28 mouse cellular contexts compared by ENCODE assay signal in the genomic region with DNA sequence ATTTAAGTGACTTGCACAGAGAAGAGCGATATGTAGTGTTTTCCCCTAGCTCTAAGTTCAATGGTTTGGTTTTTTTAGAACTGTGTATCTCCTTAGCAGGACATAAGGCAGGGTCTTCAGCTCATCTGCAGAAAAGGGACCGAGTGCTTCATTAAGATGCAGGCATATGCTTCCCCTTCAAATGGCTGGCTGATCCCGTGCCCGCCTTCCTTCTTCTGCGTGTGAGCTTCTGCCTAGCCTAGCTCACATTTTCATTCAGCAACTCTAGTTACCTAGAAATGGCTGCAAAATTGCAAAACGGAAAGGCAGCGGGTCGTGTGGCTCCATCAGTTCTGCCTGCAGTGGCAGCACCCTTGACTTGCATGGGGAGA.
DNase-seq lines count a peak whose midpoint lies in the region; ATAC-seq and TF ChIP-seq lines count a peak whose summit lies in the region.
"Had no signal": no experiment of that assay in that cellular context is flagged by ENCODE, and none has a peak within 500 bp of the region (broad histone marks: within the 10 kb centered on the region; RNA-seq: fewer than 3 reads in every experiment).

No protein-coding gene starts in this region.

- TF ChIP-seq POLR2A in brain, embryonic 14.5 days (IDR thresholded peaks at IDR 0.05; ENCODE audit: borderline replicate concordance, extremely low read depth, insufficient read depth, insufficient read length, poor library complexity, severe bottlenecking) = no peak

- no peaks in the 10 kb centered on the region for H3K27me3 ChIP-seq in hindbrain, embryonic 15.5 days
- no peaks in the 10 kb centered on the region; the same call in 1 of the 2 replicates for H3K27me3 ChIP-seq in hindbrain, embryonic 11.5 days (ENCODE audit: control insufficient read depth, insufficient read depth, low read length)
- H3K27me3 ChIP-seq in forebrain, embryonic 13.5 days = 0 out of 2 replicates have a peak, but pooled peaks cover 4% of the 10 kb centered on the region
- no peaks in the 10 kb centered on the region for H3K27me3 ChIP-seq in hindbrain, postnatal 0 days (ENCODE audit: insufficient read depth, low read length)
- H3K27me3 ChIP-seq: CH12.LX; embryonic facial prominence, embryonic 12.5 days; heart, embryonic 15.5 days; limb, embryonic 15.5 days; liver, embryonic 15.5 days; lung, embryonic 15.5 days; Patski had no signal

- peak overlapping the region; percentile 66; the same call in 1 of the 2 replicates for H3K27ac ChIP-seq in hindbrain, embryonic 15.5 days (replicated peaks)
- no peak overlapping the region for H3K27ac ChIP-seq in hindbrain, embryonic 11.5 days (ENCODE audit: low read depth, low read length)
- H3K27ac ChIP-seq in forebrain, embryonic 13.5 days = peak overlapping the region; percentile 60
- H3K27ac ChIP-seq in hindbrain, postnatal 0 days = no peak overlapping the region
- H3K27ac ChIP-seq: embryonic facial prominence, embryonic 12.5 days; heart, embryonic 15.5 days; kidney, postnatal 0 days; left cerebral cortex, adult 2 months; limb, embryonic 15.5 days; liver, embryonic 15.5 days; lung, embryonic 15.5 days; stomach, postnatal 0 days had no signal

- no peak overlapping the region for H3K4me2 ChIP-seq in hindbrain, embryonic 15.5 days
- H3K4me2 ChIP-seq in hindbrain, embryonic 11.5 days (replicated peaks; ENCODE audit: low read depth, low read length) = no peak overlapping the region
- no peak overlapping the region; the same call in 1 of the 2 replicates for H3K4me2 ChIP-seq in forebrain, embryonic 13.5 days
- no peak overlapping the region for H3K4me2 ChIP-seq in hindbrain, postnatal 0 days (ENCODE audit: low read depth, low read length)
- H3K4me2 ChIP-seq: embryonic facial prominence, embryonic 12.5 days; heart, embryonic 15.5 days; limb, embryonic 15.5 days; liver, embryonic 15.5 days; lung, embryonic 15.5 days had no signal

- 64% methylated on average over 8 of the region's 8 CpGs for WGBS in hindbrain, embryonic 15.5 days
- WGBS in hindbrain, embryonic 11.5 days = 77% methylated on average over 8 of the region's 8 CpGs
- WGBS in forebrain, embryonic 13.5 days = 51% methylated on average over 8 of the region's 8 CpGs
- 59% methylated on average over 8 of the region's 8 CpGs for WGBS in hindbrain, postnatal 0 days

- no peak for ATAC-seq in hindbrain, embryonic 15.5 days (ENCODE audit: low FRiP score, low read depth)
- no peak for ATAC-seq in hindbrain, embryonic 11.5 days (ENCODE audit: low FRiP score)
- no peak for ATAC-seq in forebrain, embryonic 13.5 days
- no peak for ATAC-seq in hindbrain, postnatal 0 days
- ATAC-seq: Patski had no signal

- H3K4me1 ChIP-seq in hindbrain, embryonic 15.5 days (replicated peaks) = peaks cover 15% of the 10 kb centered on the region; the same call in 1 of the 2 replicates
- no peaks in the 10 kb centered on the region for H3K4me1 ChIP-seq in hindbrain, embryonic 11.5 days (replicated peaks; ENCODE audit: control insufficient read depth, insufficient read depth, low read length)
- H3K4me1 ChIP-seq in forebrain, embryonic 13.5 days = peaks cover 32% of the 10 kb centered on the region
- 0 out of 2 replicates have a peak, but pooled peaks cover 3% of the 10 kb centered on the region for H3K4me1 ChIP-seq in hindbrain, postnatal 0 days (ENCODE audit: insufficient read depth, low read length)
- H3K4me1 ChIP-seq: embryonic facial prominence, embryonic 12.5 days; heart, embryonic 15.5 days; liver, embryonic 15.5 days; lung, embryonic 15.5 days had no signal

- DNase-seq in hindbrain, embryonic 11.5 days (ENCODE audit: low spot score) = no peak
- DNase-seq in brain, embryonic 14.5 days (ENCODE audit: low read depth) = peak; percentile 69
- DNase-seq in hindbrain, postnatal 0 days (ENCODE audit: low spot score) = peak; percentile 19
- no peak for DNase-seq in liver
- no peak for DNase-seq in spleen, postnatal 4 days (ENCODE audit: low spot score in 2 of 2)
- DNase-seq: adrenal gland, adult 8-10 months; B cell, adult 2 months; cerebellum, adult 18-20 months; cerebellum, postnatal 25 days; gastrocnemius, postnatal 36 days; heart, postnatal 36 days; kidney, adult 2 months; lung, postnatal 4 days; right cerebral cortex, adult 18-20 months had no signal

- no peak overlapping the region for H3K9ac ChIP-seq in hindbrain, embryonic 15.5 days
- H3K9ac ChIP-seq in hindbrain, embryonic 11.5 days (ENCODE audit: low read depth, low read length) = no peak overlapping the region
- H3K9ac ChIP-seq in forebrain, embryonic 13.5 days = no peak overlapping the region
- no peak overlapping the region for H3K9ac ChIP-seq in hindbrain, postnatal 0 days (replicated peaks; ENCODE audit: low read length)
- H3K9ac ChIP-seq: embryonic facial prominence, embryonic 12.5 days; heart, embryonic 15.5 days; limb, embryonic 15.5 days; liver, embryonic 15.5 days; lung, embryonic 15.5 days had no signal

- H3K36me3 ChIP-seq in hindbrain, embryonic 15.5 days = no peaks in the 10 kb centered on the region
- no peaks in the 10 kb centered on the region for H3K36me3 ChIP-seq in hindbrain, embryonic 11.5 days (ENCODE audit: control insufficient read depth, insufficient read depth, low read length)
- no peaks in the 10 kb centered on the region for H3K36me3 ChIP-seq in forebrain, embryonic 13.5 days (ENCODE audit: poor library complexity, severe bottlenecking)
- H3K36me3 ChIP-seq in hindbrain, postnatal 0 days (ENCODE audit: insufficient read depth, low read length) = no peaks in the 10 kb centered on the region
- H3K36me3 ChIP-seq: G1E; heart, embryonic 15.5 days; limb, embryonic 15.5 days; liver, embryonic 15.5 days; lung, embryonic 15.5 days had no signal

- no peak for TF ChIP-seq CTCF in brain, embryonic 14.5 days (IDR thresholded peaks at IDR 0.05; ENCODE audit: borderline replicate concordance, extremely low read depth, insufficient read depth, insufficient read length)
- TF ChIP-seq CTCF in hindbrain, postnatal 0 days (IDR thresholded peaks at IDR 0.05; ENCODE audit: low read depth) = no peak

- no peaks in the 10 kb centered on the region for H3K9me3 ChIP-seq in hindbrain, embryonic 15.5 days
- H3K9me3 ChIP-seq in hindbrain, embryonic 11.5 days (ENCODE audit: control insufficient read depth, low read length) = no peaks in the 10 kb centered on the region
- H3K9me3 ChIP-seq in forebrain, embryonic 13.5 days (replicated peaks) = no peaks in the 10 kb centered on the region
- H3K9me3 ChIP-seq in hindbrain, postnatal 0 days (ENCODE audit: low read length) = no peaks in the 10 kb centered on the region
- H3K9me3 ChIP-seq: embryonic facial prominence, embryonic 12.5 days; G1E; heart, embryonic 15.5 days; limb, embryonic 15.5 days; liver, embryonic 15.5 days; lung, embryonic 15.5 days had no signal

- no peak overlapping the region for H3K4me3 ChIP-seq in hindbrain, embryonic 15.5 days
- H3K4me3 ChIP-seq in hindbrain, embryonic 11.5 days (ENCODE audit: low read depth, low read length) = no peak overlapping the region
- no peak overlapping the region for H3K4me3 ChIP-seq in forebrain, embryonic 13.5 days
- no peak overlapping the region for H3K4me3 ChIP-seq in hindbrain, postnatal 0 days (ENCODE audit: low read length)
- H3K4me3 ChIP-seq: embryonic facial prominence, embryonic 12.5 days; heart, embryonic 15.5 days; left cerebral cortex, adult 2 months; limb, embryonic 15.5 days; liver, embryonic 15.5 days; lung, embryonic 15.5 days; myocyte had no signal

Comparison
In these comparisons a context has a peak if more than half of its experiments do, and no peak if none do; other contexts are left out.
1. H3K27ac ChIP-seq: peak in hindbrain, embryonic 15.5 days (single experiment) and forebrain, embryonic 13.5 days (single experiment); none in hindbrain, embryonic 11.5 days (single experiment) and hindbrain, postnatal 0 days (single experiment).
2. DNase-seq: peak in brain, embryonic 14.5 days (single experiment) and hindbrain, postnatal 0 days (single experiment); none in hindbrain, embryonic 11.5 days (single experiment), liver (single experiment) and spleen, postnatal 4 days (0 of 2).